Mouse (Mus musculus): ENCODE measurements around the gene Spint2.

GRCm38 (mm10) chr7:29288079-29288478 lies 6.4 kb upstream of the Spint2 start:
- TF ChIP-seq EP300 (IDR thresholded peaks at IDR 0.05; ENCODE audit: low read depth) = no peak
- no peak for TF ChIP-seq CTCF (IDR thresholded peaks at IDR 0.05; ENCODE audit: low read depth)
